ENCODE assay signal across 23 mouse cellular contexts in the genomic region with DNA sequence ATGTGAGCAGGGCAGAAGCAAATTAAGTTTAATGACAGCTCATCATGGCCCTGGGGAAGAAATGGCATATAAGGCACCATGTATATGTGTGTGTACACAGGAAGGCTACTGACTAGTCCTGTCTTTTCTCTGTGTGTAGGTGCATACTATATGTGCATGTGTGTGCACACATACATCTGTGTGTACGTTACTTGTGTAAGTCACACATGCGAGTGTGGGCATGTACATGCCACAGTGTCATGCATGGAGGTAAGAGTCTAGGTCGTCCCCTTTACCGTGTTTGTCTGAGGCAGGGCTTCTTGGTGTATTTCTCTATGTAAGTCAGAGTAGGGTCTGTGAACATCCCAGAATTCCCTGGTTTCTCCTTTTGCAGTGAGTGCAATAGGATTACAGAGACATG.
A peak's percentile ranks its signal among the peaks of the same experiment; 100 is the strongest.
DNase-seq lines count a peak whose midpoint lies in the region; ATAC-seq lines count a peak whose summit lies in the region.
"Had no signal": no experiment of that assay in that cellular context is flagged by ENCODE, and none has a peak within 500 bp of the region (broad histone marks: within the 10 kb centered on the region; RNA-seq: fewer than 3 reads in every experiment).

No protein-coding gene starts in this region.

- no peaks in the 10 kb centered on the region for H3K9me3 ChIP-seq in heart, embryonic 12.5 days (replicated peaks)
- no peaks in the 10 kb centered on the region for H3K9me3 ChIP-seq in limb, embryonic 13.5 days
- H3K9me3 ChIP-seq in limb, embryonic 10.5 days (replicated peaks) = no peaks in the 10 kb centered on the region
- H3K9me3 ChIP-seq in neural tube, embryonic 13.5 days = no peaks in the 10 kb centered on the region
- no peaks in the 10 kb centered on the region for H3K9me3 ChIP-seq in neural tube, embryonic 15.5 days (replicated peaks)
- H3K9me3 ChIP-seq: liver, embryonic 15.5 days; stomach, embryonic 15.5 days had no signal

- H3K4me3 ChIP-seq in heart, embryonic 12.5 days = no peak overlapping the region
- H3K4me3 ChIP-seq in limb, embryonic 13.5 days = no peak overlapping the region
- no peak overlapping the region for H3K4me3 ChIP-seq in limb, embryonic 10.5 days
- H3K4me3 ChIP-seq in neural tube, embryonic 13.5 days = no peak overlapping the region
- no peak overlapping the region for H3K4me3 ChIP-seq in neural tube, embryonic 15.5 days (replicated peaks)
- H3K4me3 ChIP-seq: liver, embryonic 15.5 days; stomach, embryonic 15.5 days had no signal

- no peaks in the 10 kb centered on the region for H3K27me3 ChIP-seq in heart, embryonic 12.5 days (replicated peaks)
- H3K27me3 ChIP-seq in limb, embryonic 13.5 days = no peaks in the 10 kb centered on the region
- H3K27me3 ChIP-seq in limb, embryonic 10.5 days (ENCODE audit: low read depth, poor library complexity, severe bottlenecking) = no peaks in the 10 kb centered on the region
- H3K27me3 ChIP-seq in neural tube, embryonic 13.5 days = no peaks in the 10 kb centered on the region
- no peaks in the 10 kb centered on the region for H3K27me3 ChIP-seq in neural tube, embryonic 15.5 days (replicated peaks)
- H3K27me3 ChIP-seq: liver, embryonic 15.5 days; stomach, embryonic 15.5 days had no signal

- H3K9ac ChIP-seq in heart, embryonic 12.5 days = no peak overlapping the region
- H3K9ac ChIP-seq in limb, embryonic 13.5 days = no peak overlapping the region
- no peak overlapping the region for H3K9ac ChIP-seq in neural tube, embryonic 13.5 days
- H3K9ac ChIP-seq in neural tube, embryonic 15.5 days (replicated peaks) = no peak overlapping the region
- H3K9ac ChIP-seq: liver, embryonic 15.5 days; lung, embryonic 14.5 days; stomach, embryonic 15.5 days had no signal

- no peak overlapping the region for H3K27ac ChIP-seq in heart, embryonic 12.5 days (ENCODE audit: poor library complexity, severe bottlenecking)
- H3K27ac ChIP-seq in limb, embryonic 13.5 days = no peak overlapping the region
- no peak overlapping the region for H3K27ac ChIP-seq in limb, embryonic 10.5 days
- H3K27ac ChIP-seq in neural tube, embryonic 13.5 days (replicated peaks) = peak overlapping the region; percentile 14
- H3K27ac ChIP-seq in neural tube, embryonic 15.5 days (replicated peaks) = no peak overlapping the region
- H3K27ac ChIP-seq: liver, embryonic 15.5 days; stomach, embryonic 15.5 days had no signal

- no peak for ATAC-seq in heart, embryonic 12.5 days (ENCODE audit: insufficient number of reproducible peaks, low FRiP score)
- peak; percentile 51; the same call in 1 of the 2 replicates for ATAC-seq in limb, embryonic 13.5 days (ENCODE audit: low FRiP score, low read depth)
- no peak for ATAC-seq in neural tube, embryonic 13.5 days (ENCODE audit: low read depth)
- ATAC-seq in neural tube, embryonic 15.5 days (ENCODE audit: low FRiP score) = no peak; the same call in 1 of the 2 replicates
- ATAC-seq: activated CD4-positive, CD25-positive, alpha-beta regulatory T cell, adult 4 months; inflammation-experienced regulatory T-cells, adult 6 months had no signal

- H3K4me2 ChIP-seq in heart, embryonic 12.5 days = no peak overlapping the region
- no peak overlapping the region for H3K4me2 ChIP-seq in limb, embryonic 13.5 days (replicated peaks)
- no peak overlapping the region for H3K4me2 ChIP-seq in neural tube, embryonic 13.5 days
- no peak overlapping the region for H3K4me2 ChIP-seq in neural tube, embryonic 15.5 days
- H3K4me2 ChIP-seq: liver, embryonic 15.5 days; lung, embryonic 14.5 days; stomach, embryonic 15.5 days had no signal

- peaks cover 47% of the 10 kb centered on the region for H3K4me1 ChIP-seq in heart, embryonic 12.5 days (replicated peaks)
- H3K4me1 ChIP-seq in limb, embryonic 13.5 days = peaks cover 12% of the 10 kb centered on the region
- peaks cover 3% of the 10 kb centered on the region; the same call in 1 of the 2 replicates for H3K4me1 ChIP-seq in limb, embryonic 10.5 days
- H3K4me1 ChIP-seq in neural tube, embryonic 13.5 days (replicated peaks) = peaks cover 40% of the 10 kb centered on the region
- peaks cover 16% of the 10 kb centered on the region for H3K4me1 ChIP-seq in neural tube, embryonic 15.5 days
- H3K4me1 ChIP-seq: liver, embryonic 15.5 days; stomach, embryonic 15.5 days had no signal

- 88% methylated on average over 4 of the region's 4 CpGs for WGBS in heart, embryonic 12.5 days
- WGBS in limb, embryonic 13.5 days = 93% methylated on average over 4 of the region's 4 CpGs
- WGBS in limb, embryonic 10.5 days = 93% methylated on average over 4 of the region's 4 CpGs
- 80% methylated on average over 4 of the region's 4 CpGs for WGBS in neural tube, embryonic 13.5 days
- WGBS in neural tube, embryonic 15.5 days = 97% methylated on average over 4 of the region's 4 CpGs

- 0 out of 2 replicates have a peak, but pooled peaks cover 2% of the 10 kb centered on the region for H3K36me3 ChIP-seq in heart, embryonic 12.5 days
- H3K36me3 ChIP-seq in limb, embryonic 13.5 days = no peaks in the 10 kb centered on the region
- no peaks in the 10 kb centered on the region for H3K36me3 ChIP-seq in limb, embryonic 10.5 days
- no peaks in the 10 kb centered on the region for H3K36me3 ChIP-seq in neural tube, embryonic 13.5 days
- H3K36me3 ChIP-seq in neural tube, embryonic 15.5 days = no peaks in the 10 kb centered on the region
- H3K36me3 ChIP-seq: liver, embryonic 15.5 days; stomach, embryonic 15.5 days had no signal

- peak; percentile 4 for DNase-seq in cerebellum, adult 11-12 months
- DNase-seq in cerebellum, adult 9-11 months = no peak
- DNase-seq in heart, adult 11 months = peak; percentile 45
- no peak for DNase-seq in limb, embryonic 10.5 days (ENCODE audit: low spot score)
- DNase-seq: adrenal gland, adult 2 months; adrenal gland, postnatal 36 days; cerebellum, postnatal 25 days; heart, postnatal 36 days; kidney, adult 11 months; kidney, postnatal 14 days; layer of hippocampus, adult 9-11 months; lung, postnatal 14 days; retina, postnatal 1 day; right cerebral cortex, postnatal 14 days had no signal

Comparison
In these comparisons a context has a peak if more than half of its experiments do, and no peak if none do; other contexts are left out.
1. DNase-seq: peak in cerebellum, adult 11-12 months (single experiment) and heart, adult 11 months (single experiment); none in cerebellum, adult 9-11 months (single experiment) and limb, embryonic 10.5 days (single experiment).